Mouse (Mus musculus) adrenal gland, postnatal 25 days (tissue): ENCODE measurements around the gene Col23a1. TPM values are rescaled to one million over a fixed set of nuclear protein-coding genes. Genes with fewer than 3 reads are reported as not detected.
"Not testable (repeated sequence)": the region's sequence is repeated elsewhere in the genome, so short reads cannot be mapped to it uniquely, and the experiment has no call there.

Source experiments
- DNase-seq: peaks from one replicate; pipeline ENCODE4 v3.0.0; 2021; ENCODE audit warnings: mixed read lengths
- total RNA-seq: library from RNA; stranded (reverse); gene quantifications from 2 replicates; pipeline ENCODE4 v1.2.3, GENCODE M21; 2021

The Col23a1 gene
- total RNA-seq, 1 experiment from 2014 or later = 9.9 TPM

DNA sequence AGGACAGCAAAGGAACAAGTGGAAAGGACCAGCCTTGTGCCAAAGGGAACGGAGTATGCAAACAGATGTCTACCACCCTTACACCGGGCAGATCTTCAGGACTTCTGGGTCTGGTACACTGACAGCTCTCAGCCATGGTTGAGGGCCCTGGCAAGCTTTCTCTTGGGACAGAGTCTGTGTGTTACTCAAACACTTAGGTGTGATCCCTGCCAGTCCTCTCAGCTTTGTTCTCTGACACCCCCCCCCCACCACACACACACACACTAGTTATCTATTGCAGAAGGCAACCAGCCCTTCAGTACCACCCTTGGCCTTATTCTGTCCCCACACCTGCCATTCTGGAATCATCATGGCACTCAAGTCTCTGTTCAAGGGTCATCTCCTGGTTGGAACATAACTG, 332.1 kb downstream of the Col23a1 start:
- DNase-seq = no peak

GRCm38 (mm10) chr11:51622971-51623491, 333.3 kb downstream of the Col23a1 start:
- no peak for DNase-seq

- DNase-seq = no peak
Observed at GRCm38 (mm10) chr11:51625187-51625820, 335.6 kb downstream of the Col23a1 start.

DNA sequence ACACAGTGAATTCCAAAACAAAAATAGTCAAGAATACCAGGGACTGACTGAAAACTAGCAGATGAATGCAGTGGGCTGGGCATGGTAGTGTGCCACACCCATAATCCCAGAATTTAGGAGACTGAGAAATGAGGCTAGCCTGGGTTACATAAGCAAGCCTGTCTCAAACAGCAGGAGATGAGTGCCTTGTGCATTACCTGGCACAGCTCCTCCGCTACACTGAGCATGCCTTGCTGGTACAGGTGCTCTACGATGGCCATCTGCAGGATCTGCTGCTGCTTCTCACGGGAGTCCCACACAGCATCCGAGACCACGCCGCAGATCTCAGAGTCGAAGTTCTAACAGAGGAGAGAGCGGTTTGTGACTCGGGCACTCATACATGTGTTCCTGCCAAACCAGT, 337.7 kb downstream of the Col23a1 start:
- no peak for DNase-seq

DNA sequence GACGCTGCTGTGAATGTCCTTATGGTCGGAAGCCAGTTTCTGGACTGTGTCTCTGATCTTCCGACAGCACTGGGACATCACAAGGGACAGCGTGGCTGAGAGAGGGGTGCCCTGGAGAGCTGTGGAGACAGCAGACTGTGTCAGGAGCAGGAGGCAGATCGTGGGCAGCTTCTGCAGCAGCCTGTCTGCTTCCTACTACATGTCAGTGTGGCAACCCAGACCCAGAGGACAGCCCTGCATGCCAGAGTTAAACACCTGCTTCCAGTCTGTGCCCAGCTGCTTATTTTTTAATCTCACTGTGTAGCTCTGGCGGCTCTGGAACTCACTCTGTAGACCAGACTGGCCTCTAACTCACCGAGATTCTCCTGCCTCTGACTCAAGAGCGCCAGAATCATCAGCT, 338.2 kb downstream of the Col23a1 start:
- no peak for DNase-seq

- no peak for DNase-seq
Observed at GRCm38 (mm10) chr11:51629651-51630314, 340.1 kb downstream of the Col23a1 start.

GRCm38 (mm10) chr11:51632130-51632753, 342.5 kb downstream of the Col23a1 start:
- no peak for DNase-seq

GRCm38 (mm10) chr11:51633200-51633599, 343.5 kb downstream of the Col23a1 start:
- DNase-seq = not testable (repeated sequence)

Other genes with a start within 250 kb of the Col23a1 start
- gene Olfr1375, start 241.8 kb upstream of the Col23a1 start, total RNA-seq = not detected in 2 replicates
- 8.0 and 8.8 TPM in 2 replicates for gene Zfp354a, start 230.7 kb upstream of the Col23a1 start, total RNA-seq
- not detected in 2 replicates for gene Gm12569, start 69.4 kb upstream of the Col23a1 start, total RNA-seq
- 111 and 129 TPM in 2 replicates for gene Clk4, start 28.2 kb upstream of the Col23a1 start, total RNA-seq
- gene BC049762, start 26.9 kb upstream of the Col23a1 start, total RNA-seq = not detected in 2 replicates